Mouse (Mus musculus) cerebellum, adult 18-20 months (tissue): ENCODE data around the gene Uxs1.

ENCODE experiments used
- DNase-seq, 2 experiments: peaks; one replicate each; pipeline ENCODE4 v3.0.0; 2021

The Uxs1 gene

DNA sequence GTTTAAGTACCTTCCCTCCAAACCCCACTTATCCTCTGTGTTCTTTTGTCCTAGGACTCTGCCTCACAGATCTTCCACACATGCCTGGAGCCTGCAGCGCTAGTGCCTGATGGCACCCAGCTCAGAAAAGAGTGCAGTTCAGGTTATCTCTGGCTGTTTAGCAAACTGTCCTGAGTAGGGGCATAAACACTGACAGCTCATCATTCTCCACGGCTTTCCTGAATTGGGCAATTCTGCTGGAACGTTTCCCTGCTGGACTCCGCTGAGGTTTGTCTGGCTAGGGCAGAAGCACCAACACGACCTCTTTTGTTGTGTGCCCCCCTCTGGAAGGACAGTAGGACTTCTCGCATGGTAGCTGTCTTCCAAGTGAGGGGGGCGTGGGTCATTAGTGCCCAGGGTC lies 109.6 kb downstream of the Uxs1 start:
- DNase-seq: no peak

- DNase-seq: no peak
These were observed 112.8 kb downstream of the Uxs1 start for GRCm38 (mm10) chr1:43714841-43715240.

- no peak for DNase-seq
These were observed 129.0 kb downstream of the Uxs1 start for GRCm38 (mm10) chr1:43698577-43699000.
